Mouse (Mus musculus) heart, adult 9 months (tissue): ENCODE results near the gene Il1rapl1.

Source experiments
- DNase-seq, 2 experiments: peaks; one replicate each; pipeline ENCODE4 v3.0.0; 2022; ENCODE audit warnings: low spot score in 2 of 2

The Il1rapl1 gene

GRCm38 (mm10) chrX:87655644-87656043, 459.8 kb downstream of the Il1rapl1 start:
- DNase-seq: no peak

- DNase-seq: no peak
These were observed 514.5 kb downstream of the Il1rapl1 start for GRCm38 (mm10) chrX:87600914-87601313.

GRCm38 (mm10) chrX:87507997-87508396, 607.4 kb downstream of the Il1rapl1 start:
- DNase-seq: no peak

- no peak for DNase-seq
These were observed 612.8 kb downstream of the Il1rapl1 start for GRCm38 (mm10) chrX:87502604-87503003.

- DNase-seq: no peak
These were observed 632.0 kb downstream of the Il1rapl1 start for GRCm38 (mm10) chrX:87483416-87483815.

- DNase-seq: peak in 1 of 2 experiments; percentile 8
These were observed 877.3 kb downstream of the Il1rapl1 start for GRCm38 (mm10) chrX:87238191-87238590.

- no peak for DNase-seq
These were observed 890.2 kb downstream of the Il1rapl1 start for GRCm38 (mm10) chrX:87225280-87225679.

- DNase-seq: no peak
These were observed 1113.1 kb downstream of the Il1rapl1 start for GRCm38 (mm10) chrX:87002296-87002695.

GRCm38 (mm10) chrX:86955126-86955525, 1160.3 kb downstream of the Il1rapl1 start:
- DNase-seq: no peak

- DNase-seq: no peak
These were observed 1160.8 kb downstream of the Il1rapl1 start for GRCm38 (mm10) chrX:86954614-86955013.

- no peak for DNase-seq
These were observed 1164.5 kb downstream of the Il1rapl1 start for GRCm38 (mm10) chrX:86950940-86951339.

- DNase-seq: no peak
These were observed 1166.3 kb downstream of the Il1rapl1 start for GRCm38 (mm10) chrX:86949112-86949511.

GRCm38 (mm10) chrX:86854835-86855234, 1260.6 kb downstream of the Il1rapl1 start:
- no peak for DNase-seq

GRCm38 (mm10) chrX:86808218-86808617, 1307.2 kb downstream of the Il1rapl1 start:
- no peak for DNase-seq

- DNase-seq: no peak
These were observed 1312.7 kb downstream of the Il1rapl1 start for GRCm38 (mm10) chrX:86802725-86803124.

GRCm38 (mm10) chrX:86728803-86729202, 1386.6 kb downstream of the Il1rapl1 start:
- no peak for DNase-seq
